Mouse (Mus musculus) granulocyte monocyte progenitor cell, adult 5-6 weeks (primary cell): ENCODE data around the gene Palld. TPM values are rescaled to one million over a fixed set of nuclear protein-coding genes. Genes with fewer than 3 reads are reported as not detected.

ENCODE experiments used
- ATAC-seq: replicated peaks from 2 replicates; pipeline ENCODE4 v1.8.0; 2016; ENCODE audit warnings: mild to moderate bottlenecking, moderate TSS enrichment, inconsistent platforms; ENCODE audit not compliant: poor library complexity, severe bottlenecking
- total RNA-seq, 2 experiments: library from RNA; stranded (forward) in 1 of 2; stranded (reverse) in 1 of 2; fragments of 200-712, 200-1000 nt in 1 of 2; fragments of >200 nt in 1 of 2; fragmentation: Nextera tagmentation in 1 of 2; gene quantifications; 2 replicates each; pipeline ENCODE4 v1.2.3; 2014 to 2017

The Palld gene
- total RNA-seq, 2 experiments from 2014 or later, result not detected

DNA sequence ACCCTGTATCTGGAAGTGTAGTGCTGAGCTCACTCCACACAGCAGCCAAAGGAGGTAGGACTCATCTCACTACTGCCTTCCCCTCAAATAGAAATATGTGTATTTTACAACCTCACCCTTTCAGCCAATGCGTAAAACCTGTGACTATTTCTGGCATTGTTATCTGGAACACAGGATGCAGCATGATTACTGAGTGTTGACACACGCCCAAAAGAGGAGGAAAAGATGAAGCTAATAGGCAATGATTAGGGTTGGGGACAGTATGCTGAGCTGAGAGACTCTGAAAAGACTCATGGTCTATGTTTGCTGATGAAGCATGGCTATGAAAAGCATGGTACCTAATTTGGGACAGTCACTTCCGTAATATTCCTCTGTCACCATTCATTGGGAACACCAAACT lies 124.3 kb downstream of the Palld start:
- no peak for ATAC-seq

DNA sequence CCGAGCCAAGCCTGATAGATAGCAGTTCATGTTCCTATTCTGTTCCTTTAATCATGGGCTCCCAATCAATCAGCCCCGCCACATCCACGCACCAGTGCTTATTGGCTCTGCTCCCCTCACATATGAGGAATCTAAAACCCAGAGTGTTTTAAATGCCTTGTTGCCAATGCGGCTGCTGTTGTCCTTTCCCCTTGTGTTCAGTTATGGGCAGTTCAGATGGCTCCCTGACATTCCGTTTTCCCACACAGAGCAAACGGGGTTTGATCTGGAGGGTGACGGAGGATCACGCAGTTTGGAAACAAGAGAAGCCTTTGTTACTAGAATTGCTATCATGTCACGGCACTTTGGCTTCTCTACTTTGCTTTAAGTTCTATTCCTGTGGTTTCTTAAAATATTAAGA lies 125.9 kb downstream of the Palld start:
- no peak for ATAC-seq

DNA sequence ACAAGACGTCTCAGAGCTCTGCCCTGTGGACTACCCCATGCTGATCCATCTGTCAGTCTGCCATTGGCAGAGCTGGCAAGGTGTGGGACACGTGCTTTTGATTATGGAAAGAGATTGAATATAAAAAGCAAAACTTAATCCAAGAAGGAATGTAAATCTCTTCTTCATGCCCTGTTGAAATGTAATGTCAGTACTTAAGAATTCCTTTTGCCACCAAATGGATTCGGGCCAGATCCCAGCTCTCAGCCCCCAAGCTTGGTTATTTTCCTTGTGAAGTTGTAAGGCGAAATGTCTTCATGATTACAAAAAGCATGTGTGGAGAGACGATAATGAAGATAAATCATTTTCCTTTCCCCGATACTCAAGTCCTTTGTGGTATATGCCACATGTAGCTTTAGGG lies 126.6 kb downstream of the Palld start:
- no peak for ATAC-seq

DNA sequence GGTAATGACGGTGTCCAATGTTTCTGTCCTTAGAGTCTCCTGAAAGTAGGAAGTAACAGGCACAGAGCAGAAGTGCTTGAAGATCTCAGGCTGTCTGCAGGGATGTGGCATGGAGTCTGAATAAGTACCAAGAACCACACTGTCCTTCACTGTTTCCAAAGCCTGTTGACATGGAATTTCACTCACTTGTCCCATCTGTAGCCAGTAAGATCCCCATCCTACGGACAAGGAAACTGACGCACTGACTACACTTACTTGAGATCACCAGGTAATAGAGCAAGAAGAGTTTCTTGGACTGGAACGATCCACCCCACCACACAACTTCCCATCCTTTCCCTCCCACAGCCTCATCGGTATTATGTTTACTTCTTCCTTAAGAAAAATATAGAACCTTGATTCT lies 128.3 kb downstream of the Palld start:
- ATAC-seq, result no peak

DNA sequence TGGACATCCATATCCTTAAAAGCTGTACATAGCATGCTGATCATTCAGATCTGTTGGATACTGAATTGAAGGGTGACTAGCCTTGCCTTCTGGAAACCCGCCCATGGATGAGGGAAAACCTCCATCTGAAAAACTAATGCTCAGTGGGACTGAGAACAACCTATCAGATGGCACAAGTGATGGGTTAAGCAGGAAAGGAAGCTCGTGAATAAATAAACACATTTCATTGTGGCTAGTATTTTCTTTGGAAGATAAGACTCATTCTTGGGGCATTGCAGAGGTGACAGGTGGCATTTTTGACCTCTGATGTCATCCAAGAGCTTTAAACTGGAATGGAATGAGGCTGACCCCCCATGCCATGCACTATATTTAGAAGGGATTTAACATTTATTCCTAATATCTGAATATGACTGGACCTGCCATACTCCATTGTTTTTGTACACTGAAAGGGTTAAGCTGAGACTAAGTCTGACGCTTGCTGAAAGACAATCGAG lies 128.8 kb downstream of the Palld start:
- no peak for ATAC-seq

DNA sequence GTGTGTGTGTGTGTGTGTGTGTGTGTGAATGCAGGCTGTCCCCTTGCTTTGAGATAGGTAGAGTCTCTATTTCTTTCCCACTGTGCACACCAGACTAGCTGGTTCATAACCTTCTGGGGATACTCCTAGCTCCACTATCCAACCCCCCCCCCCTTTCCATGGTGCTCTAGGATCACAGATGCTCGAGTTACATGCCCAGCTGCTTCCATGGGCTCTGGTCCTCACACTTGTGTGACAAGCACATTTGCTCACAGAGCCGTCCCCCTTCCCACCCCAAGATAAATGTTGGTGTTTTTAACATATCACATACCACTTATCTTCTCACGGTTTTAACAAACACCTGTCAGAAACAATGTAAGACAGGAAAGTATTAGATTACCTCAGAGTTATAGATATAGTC lies 131.2 kb downstream of the Palld start:
- no peak for ATAC-seq

DNA sequence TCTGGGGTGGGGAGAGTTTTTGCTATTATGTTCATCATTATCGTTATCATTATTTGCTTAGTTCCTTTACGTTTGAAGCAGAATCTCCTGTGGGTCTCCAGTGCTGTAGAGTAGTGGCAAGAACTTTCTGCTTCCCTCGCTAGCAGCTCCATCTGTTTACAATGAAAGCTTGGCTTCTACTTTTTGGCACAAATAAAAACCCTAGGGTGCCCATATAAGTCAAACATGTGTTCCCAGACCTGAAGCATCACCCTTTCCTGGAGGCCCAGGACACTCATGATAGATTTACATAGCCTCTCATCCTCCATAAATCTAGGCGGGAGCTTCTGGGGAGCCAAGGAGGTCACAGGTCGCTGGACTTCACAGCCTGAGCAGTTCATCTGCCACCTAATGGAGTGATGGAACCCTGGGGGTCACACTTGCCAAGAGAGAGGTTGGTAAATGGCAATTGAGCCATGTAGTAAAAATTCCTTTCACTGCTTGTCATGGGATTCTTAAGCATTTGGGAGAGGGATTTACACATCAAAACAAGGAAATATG lies 133.1 kb downstream of the Palld start:
- ATAC-seq, result no peak

DNA sequence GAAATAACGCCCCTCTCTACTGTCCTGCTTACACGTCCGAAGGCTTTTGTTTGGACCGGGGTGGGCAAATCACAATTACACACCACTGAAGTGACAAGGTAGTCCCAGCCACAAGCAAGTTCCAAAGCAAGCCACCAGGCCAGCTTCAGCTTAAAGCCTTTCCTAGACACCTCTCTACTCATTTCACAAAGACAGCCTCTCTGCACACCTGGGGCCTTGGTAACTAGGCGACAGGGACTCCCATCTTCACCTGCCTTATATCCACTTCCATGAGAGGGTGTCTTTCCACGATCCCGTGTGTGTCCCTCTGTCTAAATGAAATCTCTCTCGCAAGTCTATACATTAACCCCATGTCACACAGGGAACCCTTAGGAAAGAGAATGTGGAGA lies 142.3 kb downstream of the Palld start:
- ATAC-seq, result no peak

DNA sequence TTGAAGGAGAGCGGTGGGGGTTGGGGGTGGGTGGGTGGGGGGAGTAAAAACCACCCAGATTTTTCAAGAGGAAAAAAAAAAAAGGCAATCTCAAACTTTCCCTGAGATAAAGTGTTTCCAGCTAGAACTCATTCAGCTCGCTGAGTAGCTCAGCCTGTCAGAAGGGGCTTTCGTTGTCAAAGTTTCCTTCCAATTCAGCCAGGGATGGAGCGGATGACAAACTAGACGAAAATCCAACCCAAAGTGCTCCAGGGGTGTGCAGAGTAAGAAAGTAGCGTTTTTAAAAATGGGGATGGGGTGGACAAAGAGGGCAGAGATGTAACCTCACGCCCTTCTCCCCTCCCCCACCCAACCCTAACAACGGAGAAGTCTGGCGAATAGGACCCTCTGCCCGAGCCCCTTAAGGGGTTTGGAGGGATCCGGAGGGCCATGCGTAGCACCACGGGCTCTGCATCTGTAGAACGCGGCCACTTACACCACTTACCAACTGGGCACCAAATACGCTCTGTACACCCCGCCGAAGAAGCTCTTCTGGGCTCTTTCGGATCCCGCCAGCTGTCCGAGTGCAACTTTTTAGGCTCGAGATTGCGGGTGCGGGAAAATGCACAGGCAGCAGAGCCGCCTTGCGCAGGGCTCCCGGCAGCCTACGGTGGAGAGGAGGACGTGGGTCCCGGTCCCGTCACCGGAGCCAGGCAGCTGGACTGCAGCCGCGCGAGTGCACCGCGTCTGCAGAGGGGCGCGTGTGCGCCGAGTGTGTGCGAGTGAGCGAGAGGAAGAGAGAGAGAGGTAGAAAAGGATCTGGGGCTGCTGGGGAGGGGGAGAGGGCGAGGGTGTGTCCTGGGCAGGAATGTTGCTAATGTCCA lies 142.9 kb downstream of the Palld start:
- peak; percentile 68 for ATAC-seq

DNA sequence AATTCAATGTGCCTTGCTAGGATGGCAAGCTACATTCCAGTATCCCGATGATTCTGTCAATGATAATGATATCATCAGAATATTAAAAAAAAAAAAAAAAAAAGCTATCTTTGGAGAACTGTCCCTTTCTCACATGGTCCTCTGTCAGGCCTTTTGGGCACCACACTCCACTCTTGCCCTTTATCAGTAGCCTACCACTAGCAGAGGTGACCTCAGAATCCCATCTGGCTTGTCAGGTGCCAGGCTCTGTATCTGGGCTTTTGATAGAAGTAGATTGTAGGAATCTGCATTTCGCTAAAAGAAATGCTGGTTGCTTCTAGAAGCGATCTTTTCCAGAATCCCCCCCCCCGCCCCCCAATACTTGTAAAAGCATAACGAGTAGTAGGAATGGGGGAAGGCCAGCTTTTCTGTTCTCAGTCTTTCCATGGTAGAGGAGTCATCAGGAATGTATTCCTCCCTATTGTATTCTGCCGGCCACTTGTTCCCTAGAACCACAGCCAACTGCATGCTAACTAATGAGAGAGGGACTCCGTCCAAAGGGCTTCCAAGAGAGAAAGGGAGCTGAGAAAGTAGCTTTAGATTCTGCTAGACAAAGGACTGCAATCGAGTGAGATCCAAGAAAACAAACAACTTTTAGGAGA lies 143.7 kb downstream of the Palld start:
- ATAC-seq, result no peak

DNA sequence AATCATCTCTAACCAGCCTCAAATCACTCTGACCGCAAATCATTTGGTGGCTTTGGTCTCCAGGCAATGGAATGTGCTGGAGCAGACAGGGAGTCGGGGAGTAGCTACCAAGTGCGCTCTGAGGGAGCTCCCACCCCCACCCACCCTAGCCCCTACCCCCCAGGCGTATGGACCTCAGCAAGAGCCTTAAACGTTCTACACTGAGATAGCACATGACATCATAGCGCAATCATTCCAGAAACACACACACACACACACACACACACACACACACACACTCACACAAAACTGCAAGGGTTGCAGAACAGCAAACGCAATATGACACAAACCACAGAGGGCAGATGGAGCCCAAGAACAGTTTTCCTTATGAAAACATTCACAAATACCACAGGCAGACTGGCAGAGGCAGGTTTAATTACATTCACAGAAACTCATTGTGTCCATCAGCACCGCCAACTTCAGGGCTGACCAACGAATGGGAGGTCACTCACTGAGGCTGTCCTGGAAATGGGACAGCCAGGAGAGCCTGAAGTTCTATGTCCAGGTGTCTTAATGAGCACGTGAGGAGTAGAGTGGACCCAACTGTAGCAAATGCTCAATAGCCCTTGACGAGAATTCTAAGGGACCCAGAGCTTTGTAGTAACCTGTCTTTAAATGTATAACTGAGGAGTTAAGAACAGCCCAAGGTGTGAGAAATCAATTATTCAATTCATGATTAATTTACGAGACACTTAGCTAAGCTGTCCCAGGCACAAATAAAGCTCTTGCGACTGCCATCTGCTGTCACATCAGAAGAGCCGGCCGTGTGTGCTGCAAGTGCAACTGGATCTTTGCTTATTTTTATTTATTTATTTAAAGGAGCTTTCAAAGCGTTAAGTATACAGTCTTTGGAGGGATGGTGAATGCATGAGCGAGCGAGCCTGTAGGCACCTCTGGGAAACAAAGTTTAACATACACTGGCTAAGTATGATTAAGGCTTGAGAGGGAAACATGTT lies 145.2 kb downstream of the Palld start:
- no peak for ATAC-seq

DNA sequence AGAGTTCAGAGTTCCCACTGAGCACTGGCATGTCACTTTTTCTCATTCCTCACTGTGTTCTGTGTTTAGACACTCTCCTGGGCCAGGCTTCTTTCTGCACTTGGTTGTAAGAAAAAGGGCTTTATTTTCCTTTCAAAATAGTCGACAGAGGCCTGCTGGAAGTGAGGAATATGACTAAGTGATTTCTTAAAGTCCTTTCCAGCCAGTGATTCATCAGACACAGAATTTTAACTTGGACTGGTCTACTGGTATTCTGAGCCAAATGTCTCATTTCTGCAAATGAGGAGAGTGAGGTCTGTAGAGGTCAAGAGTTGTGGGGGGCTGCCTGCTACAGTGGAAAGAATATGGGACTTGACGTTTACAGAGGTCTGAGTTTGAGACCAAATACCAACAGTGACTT lies 147.3 kb downstream of the Palld start:
- ATAC-seq, result no peak

DNA sequence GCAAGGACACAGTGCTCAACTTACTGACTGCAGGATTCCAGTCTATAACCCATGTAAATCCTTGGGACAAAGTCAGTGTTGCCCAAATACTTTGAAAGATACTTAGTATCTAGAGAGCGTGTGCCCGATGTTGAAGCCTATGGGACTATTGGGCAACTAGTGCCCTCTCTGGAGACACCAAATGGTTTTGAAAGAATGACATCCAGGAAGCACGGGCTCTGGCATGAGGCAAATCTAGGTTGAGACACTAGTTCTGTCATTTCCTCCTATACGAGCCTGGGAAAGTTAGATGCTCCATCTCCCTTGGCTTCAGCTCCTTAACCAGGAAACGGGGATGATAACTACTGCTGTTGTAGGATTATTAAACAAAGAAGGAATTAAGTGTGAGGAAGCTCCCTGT lies 155.4 kb downstream of the Palld start:
- peak; percentile 77 for ATAC-seq

DNA sequence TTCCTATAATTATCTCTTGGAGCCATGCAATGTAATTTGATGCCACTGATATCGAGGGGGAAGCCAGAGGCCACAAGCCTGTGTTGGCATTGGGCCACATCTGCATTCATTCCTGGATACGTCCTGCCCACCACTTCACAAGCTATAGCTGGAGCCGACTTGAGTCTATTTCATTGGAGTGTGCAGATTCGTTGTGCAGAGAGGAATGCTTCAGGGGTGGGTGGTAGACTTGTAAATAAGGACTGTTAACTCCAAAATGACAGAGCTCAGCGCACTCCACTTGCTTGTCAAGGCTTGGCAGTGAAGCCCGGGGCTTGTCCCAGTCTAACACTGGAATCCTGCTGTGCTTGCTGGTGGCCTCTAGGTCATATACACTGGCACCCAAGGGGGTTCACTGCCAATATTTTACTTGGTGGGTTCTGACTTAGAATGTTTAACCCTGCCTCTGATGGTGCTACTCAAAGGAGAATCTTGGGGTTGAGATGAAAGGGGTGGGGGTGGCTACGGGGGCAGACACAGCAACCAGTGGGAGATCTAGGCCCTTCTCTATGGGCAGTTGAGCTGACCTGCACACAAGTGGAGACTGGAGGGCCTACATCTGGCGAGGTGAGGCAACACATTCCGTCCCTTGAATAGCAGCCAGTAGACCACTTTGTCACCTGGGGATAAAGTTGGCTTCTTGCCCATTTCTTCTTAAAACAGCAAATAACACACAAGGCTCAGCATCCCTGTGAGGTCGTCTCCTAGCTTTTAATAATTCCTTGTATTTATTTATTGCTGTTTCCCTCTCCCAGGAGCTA lies 157.1 kb downstream of the Palld start:
- ATAC-seq, result peak; percentile 25; the same call in 1 of the 2 replicates

DNA sequence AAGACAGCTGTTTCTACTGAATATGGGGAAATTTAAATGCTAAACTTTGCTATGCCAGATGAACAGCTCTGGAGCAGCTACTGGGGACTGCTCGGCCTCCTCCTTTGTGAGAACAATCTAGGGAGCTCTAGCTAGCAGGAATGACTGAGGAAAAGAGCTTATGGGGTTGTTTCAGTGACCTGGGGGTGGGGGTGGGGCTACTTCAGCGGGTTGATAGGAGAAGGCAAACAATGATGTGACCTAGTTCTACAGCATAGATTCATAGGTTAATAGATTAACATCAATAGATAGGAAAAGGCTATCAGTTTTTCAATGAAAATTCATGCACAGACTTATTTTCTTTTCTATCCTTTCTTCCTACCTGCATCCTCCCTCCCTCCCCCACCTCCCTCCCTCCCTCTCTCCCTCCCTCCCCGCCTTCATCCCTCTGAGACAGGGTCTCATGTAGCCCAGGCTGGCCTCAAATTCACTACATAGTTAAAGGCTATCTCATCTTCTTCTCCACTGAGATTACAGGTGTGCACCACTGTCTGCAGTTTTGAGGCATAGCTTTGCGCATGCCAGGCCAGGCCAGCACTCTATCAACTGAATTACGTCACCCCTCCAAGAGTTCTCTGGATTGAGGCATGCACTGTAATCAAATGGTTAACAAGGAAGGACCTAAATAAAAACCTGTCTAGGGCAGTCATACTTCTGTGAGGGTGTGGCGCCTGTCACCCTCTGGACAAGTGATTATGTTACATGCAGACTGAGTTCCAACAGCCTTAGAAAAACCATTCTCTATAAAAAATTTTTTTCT lies 158.5 kb downstream of the Palld start:
- no peak for ATAC-seq

DNA sequence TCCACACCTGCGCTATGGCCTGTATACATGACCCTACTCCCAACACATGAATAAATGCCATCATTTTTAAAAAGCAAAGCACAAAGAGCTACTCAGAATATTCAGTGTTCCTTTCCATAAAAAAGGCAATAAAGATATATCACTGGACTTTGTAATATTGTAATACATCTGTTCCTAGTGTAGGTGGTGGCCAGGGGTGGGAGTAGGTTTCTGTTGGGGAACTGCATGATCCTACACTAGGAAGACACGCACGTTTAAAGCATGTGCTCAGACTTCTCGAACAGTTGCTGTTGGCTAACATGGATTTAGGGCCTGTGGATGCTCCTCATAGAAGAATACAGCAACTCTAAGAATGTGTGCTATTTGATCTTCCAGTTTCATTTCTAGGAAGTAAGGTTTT lies 165.0 kb downstream of the Palld start:
- ATAC-seq, result no peak

DNA sequence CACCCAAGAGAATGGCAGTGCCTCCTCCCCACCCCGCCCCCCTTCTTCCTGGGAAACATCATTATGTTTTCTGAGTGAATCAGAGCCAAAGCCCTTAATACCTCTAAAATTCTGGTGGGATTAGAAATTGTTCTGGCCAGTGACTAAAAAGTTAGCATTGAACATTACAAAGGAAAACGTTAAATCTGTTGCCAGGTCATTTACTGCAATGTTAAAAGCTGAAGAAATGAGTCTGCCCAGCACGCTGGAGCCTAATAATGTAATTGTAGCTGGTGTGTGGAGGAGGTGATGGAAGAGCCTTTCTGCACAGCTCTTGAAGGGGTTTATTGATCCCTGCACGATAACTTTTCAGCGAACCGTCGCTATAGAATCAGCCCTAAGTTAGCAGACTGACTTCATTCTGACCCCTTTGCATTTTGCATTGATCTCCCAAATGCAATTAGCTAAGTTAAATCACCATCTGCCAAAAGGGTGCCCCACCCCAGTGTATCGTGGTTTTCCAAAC lies 165.7 kb downstream of the Palld start:
- ATAC-seq, result no peak

DNA sequence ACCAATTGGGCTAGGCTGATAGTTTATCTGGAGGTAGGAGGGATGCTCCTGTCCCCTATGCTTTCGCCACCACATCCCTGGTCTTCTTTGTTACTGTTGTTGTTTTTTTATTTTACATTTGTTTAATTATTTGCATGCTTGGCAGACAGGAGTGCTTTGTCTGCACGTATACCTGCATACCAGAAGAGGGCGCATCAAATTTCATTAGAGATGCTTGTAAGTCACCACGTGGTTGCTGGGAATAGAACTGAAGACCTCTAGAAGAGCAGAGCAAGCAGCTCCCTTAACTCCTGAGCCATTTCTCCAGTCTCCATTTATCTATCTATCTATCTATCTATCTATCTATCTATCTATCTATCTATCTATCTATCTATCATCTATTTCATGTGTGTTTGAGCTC lies 166.4 kb downstream of the Palld start:
- ATAC-seq, result no peak; the same call in 1 of the 2 replicates

DNA sequence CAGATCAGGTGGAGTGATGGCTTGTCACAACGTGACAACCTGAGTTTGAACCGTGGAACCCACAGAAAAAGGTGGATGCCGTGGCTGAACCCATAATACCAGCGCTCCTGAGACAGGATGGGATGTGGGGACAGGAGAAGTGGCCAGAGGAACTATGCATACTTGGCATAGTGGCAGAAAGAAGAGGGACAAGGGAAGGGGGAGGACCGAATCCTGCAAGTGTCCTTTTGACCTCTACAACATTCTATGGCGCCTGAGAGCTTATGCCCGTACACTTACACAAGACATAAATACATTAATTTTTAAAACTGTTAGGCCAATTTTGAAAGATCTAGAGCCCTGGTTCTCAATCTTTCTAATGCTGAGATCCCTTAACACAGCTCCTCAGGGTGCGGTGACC lies 168.3 kb downstream of the Palld start:
- ATAC-seq, result no peak
